Mouse (Mus musculus) fibroblast of lung, adult 2 months (primary cell): ENCODE data around the gene Carmil1.

Experiments used
- DNase-seq: peaks from one replicate; pipeline ENCODE4 v3.0.0-alpha.2; 2011; ENCODE audit warnings: low read depth

The Carmil1 gene

DNA sequence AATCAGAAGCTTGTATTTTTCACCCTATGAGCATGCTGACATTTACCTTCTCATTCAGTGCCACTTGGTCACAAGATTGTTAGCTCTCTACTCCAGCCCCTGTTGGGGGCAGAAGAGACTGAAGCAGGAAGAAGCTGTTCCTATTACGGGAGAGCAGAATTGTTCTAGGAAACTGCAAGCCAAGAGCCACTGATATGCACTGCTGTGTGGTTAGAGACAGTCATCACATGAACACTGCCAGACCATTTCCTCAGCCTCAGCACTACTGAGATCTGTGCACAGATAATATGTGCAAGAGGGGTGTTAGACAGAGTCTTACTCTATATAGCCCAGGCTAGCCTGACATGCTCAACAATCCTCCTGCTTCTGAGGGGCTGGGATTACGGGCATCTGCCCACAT lies 69.4 kb downstream of the Carmil1 start:
- DNase-seq, result no peak

DNA sequence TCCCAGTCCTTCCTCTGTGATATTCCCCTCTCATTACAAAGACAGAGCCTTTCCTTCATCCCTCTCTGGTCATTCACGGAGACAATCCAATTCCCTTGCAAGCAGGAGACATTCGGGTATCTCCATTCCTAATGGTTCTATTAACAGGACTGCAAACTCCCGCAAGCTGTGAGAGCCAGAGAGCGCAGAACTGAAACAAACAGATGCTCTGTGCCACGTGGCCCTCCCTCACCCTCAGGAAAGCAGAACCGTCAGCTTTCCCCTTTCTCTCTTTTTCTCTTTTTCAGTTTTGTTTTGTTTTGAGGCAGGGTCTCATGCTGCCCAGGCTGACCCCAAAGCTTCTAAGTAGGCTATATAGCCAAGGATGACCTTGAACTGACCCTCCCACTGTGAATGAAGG lies 74.5 kb downstream of the Carmil1 start:
- no peak for DNase-seq

DNA sequence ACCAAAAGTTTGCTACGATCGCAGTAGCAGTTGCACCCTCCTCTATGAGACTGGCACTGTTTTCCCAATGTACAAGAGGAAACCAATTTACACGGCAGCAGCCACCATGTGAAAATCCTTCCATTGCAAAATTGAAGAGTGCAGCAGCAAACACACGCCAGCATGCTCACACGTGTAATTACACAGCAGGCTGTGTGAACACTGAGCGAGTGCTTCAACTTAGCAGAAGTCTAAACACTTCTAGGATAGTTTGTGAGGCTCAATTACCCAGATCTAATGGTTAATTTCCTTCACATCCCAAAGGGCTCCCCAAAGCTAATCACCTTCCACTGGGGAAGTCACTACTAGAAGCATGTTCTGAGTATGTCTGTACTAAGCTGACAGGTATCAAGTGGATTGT lies 78.3 kb downstream of the Carmil1 start:
- DNase-seq, result no peak

DNA sequence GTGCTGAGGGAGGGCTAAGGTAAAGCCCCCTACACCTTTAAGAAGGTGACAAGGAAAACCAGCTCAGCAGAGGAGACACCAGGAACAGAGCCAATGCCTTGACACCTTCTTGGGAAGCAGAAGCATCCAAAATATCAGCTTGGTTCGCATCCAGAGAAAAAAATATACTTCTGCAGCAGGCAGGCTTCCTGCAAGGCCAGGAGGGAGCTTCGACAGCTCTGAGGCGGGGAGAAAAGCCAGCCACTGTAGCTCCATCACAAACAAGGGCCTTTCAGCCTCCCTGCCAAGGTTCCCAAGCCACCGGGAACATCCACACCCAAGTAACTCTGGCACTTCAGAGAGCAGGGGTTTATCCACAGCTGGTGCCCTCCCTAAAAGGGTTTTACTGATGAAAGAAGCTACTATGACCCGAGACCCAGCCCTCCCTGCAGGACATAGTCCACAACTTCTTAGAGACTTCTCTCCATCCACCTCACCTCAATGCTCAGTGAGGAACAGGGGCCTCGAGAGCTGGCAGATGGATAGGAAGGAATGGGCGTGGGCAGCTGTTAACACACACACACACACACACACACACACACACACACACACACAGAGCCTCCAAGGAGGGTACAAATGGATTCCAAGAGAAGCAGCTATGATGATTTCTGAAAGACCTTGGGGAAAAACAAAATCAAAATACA lies 80.6 kb downstream of the Carmil1 start:
- DNase-seq, result no peak

DNA sequence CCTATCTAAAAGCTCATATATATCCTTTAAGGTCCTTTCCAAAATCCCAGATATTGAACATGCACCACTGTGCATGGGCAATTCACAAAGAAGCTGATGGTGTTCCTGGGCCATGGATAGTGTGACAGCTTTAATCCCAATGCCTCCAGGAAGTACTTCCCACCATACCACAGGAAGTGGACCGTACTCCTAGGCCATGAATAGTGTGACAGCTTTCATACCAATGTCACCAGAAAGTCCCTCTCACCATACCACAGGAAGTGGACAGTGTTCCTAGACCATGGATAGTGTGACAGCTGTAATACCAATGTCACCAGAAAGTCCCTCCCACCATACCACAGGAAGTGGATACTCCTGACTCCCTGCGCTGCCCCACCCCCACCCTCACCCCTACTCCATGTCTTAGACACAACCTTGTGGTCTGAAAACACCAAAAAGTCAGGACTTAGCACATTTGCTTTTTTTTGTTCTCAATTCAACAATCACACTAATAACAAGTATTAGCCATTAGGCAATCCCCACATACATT lies 82.1 kb downstream of the Carmil1 start:
- no peak for DNase-seq

DNA sequence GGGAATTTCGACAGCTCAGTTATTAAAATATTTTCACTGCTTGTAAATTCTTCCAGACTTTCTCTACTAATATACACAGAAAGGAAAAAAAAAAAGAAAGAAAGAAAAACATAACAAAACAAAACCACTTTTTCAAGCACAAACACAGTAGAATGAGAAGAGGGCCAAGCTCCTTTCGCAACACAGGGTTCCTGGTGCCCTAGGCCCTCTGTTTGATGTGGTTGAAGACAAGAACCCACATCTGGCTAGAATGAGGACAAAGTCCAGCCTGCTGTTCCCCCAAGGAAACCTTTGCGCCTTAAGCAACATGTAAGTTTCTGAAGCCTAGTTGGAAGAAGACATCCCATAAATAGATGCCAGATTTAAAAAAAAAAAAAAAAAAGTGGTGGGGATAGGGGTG lies 85.2 kb downstream of the Carmil1 start:
- DNase-seq, result peak; percentile 91

DNA sequence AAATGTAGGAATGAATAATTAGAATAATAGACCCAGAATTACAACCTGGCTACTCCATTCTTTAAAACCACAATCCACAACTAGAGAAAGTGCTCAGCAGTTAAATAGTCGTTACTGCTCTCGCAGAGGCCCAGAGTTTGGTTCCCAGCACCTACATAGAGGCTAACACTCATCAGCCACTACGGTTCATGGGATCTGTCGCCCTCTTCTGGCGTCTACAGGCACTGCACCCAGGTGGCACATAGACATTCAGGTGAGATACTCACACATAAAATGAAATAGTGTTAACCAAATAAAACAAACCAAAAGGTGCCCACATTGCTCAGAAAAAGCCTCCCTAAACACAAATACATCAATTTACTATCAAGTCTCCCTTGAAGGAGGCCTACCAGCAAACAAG lies 86.6 kb downstream of the Carmil1 start:
- no peak for DNase-seq

DNA sequence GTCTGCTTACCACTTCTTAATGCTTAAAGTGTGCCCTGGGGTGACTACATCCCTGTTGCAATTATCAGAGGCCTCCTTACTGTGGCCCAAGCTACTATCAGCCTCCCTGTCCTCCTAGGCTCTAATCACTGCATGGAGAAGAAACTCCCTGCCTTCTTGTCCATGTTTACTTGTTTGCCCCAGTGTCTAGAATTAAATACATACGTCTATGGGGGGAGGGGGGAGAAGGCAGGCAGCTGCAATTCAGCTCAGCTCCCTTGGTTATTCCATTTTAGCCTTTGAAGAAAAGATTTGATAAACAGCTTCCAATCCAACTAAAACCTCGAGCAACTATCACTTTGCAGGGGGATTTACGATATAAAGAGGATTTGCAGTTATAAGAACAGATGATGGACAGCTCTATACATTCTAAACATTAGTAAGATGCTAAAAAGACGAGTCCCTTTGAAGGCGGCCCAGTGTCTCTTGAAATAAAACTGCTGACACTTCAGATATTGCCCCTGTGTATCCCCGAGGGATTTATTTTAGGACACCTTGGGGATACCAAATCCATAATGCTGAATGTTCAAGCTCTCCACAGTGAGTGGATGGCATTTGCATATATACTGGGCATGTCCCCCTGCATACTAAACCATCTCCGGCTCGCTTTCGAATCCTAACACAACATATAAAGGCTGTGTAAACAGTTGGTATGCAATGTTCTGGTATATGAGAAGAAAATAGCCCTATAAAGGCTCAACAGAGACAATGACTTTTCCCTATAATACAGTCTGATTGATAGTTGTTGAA lies 89.5 kb downstream of the Carmil1 start:
- no peak for DNase-seq

DNA sequence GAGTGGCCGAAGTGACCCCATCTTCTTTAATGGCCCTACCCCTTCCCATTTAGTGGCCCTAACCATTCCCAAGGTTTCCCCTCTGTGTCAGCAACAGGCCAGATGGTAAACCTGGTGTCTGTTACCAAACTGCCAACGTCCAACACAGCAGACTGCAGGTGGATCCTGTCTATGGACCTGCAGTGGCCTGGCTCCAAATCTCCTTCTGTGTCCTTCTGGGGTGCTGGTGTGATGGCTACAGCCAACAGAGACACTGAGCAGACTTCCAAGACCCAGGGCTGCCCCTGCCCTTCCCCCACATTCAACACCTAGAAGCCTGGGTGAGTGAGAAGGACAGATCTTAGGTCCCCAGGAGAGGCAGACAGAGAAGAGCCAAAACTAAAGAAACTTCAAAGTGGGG lies 93.6 kb downstream of the Carmil1 start:
- no peak for DNase-seq

DNA sequence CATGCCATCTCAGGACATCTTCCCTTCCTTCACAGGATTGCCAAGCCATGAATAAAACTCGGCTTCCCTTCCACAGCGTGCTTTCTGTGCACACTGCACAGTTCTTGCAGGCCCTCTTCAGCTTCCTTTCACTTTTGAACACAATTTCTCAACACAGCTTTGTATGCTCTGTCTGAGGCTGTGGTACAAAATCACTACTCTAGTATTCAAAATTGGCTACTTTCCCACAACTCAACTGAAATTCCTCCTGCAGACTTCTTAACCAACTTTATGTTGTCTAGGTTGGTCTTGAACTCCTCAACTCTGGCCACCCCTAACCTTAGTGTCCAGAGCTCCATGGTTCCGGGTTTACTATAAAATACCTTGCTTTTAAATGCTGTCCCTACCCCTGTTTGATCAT lies 95.0 kb downstream of the Carmil1 start:
- DNase-seq, result peak; percentile 16

DNA sequence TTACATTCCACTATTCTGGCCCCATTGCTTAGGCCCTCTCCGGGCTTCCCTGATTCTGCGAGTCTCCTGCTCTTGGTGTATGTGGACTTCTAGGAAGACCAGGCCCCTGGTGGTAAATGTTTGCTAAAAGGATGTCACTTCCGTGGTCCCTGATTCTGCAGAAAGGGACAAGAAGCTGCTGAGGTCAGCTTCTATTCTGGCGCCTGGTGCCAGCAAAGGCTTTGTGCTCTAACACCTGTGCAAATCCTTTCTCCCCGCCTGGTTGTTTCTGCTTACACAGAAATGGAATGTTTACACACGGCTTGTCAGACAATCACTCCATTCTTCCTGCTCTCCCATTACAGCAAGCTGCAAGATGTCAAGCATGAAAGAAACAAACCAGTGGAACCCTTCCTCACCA lies 97.7 kb downstream of the Carmil1 start:
- no peak for DNase-seq

DNA sequence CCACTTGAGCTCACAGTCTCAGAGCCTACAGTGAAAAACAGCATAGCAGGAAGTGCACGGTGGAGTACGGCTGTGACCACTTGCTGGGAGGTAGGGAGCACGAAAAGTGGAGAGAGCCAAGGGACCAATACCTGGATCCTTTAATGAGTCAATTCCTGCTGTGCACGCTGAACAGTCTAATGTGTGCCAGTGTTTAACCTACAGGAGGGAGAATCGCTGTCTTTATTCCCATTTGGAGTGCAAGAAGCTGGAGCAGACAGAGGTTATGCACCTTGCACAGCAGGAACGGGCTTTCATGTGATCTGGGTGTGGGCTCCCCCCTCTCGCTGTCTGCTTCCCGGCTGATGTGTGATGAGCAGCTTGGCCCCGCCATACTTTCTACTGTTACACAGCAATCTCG lies 101.1 kb downstream of the Carmil1 start:
- no peak for DNase-seq

DNA sequence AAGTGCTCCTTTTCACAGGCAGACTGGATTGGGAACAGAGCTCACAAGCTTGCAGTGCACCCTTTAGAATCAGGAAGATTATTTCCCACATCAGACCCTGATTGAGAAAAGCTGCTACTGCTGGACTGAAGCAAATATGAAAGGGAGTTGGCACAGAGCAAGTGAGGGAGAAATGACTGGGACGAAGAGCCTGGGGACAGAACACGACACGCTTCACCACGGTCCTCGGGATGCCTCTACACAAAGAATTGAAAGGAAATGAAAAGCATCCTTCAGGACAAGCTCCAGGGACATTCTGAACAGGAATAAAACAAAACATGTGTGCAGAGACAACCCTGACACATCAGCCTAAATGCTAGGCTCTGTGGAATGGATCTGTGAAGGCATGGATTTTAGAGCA lies 103.0 kb downstream of the Carmil1 start:
- DNase-seq, result no peak

DNA sequence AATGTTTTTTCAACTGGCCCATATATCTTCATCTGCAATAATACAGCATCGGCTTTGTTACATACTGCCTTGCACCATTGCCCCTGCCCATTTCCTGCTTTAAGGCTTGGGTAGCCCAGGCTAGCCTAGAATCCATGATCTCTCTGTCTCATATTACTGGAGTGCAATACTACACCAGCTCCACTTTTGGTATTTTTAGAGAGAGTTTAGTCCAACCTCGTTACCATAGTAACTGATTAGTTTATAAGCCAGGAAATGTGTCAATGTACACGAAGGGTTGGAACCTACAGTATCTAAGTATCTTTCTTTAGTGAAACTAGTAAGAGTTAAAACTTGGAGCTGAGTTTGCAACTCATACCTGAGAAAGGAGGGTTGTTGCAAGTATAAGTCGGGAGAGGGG lies 103.8 kb downstream of the Carmil1 start:
- no peak for DNase-seq

DNA sequence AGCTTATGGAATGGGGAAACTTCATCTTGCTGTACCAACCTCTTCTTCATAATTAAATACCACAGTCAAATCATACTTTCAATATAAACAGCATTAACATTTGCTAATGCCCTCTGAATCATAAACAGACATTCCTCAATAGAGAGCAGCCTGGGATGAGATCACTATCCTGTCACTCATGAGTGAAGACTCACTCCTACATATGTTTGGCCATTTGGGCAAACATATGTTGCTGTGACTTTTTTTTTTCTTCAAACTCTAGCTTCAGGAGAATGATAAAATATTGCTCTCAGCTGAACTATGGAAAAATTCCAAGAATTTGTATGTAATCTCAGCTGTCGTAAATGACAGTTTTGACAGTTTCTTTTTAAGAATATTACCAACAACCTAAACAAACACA lies 110.9 kb downstream of the Carmil1 start:
- no peak for DNase-seq

DNA sequence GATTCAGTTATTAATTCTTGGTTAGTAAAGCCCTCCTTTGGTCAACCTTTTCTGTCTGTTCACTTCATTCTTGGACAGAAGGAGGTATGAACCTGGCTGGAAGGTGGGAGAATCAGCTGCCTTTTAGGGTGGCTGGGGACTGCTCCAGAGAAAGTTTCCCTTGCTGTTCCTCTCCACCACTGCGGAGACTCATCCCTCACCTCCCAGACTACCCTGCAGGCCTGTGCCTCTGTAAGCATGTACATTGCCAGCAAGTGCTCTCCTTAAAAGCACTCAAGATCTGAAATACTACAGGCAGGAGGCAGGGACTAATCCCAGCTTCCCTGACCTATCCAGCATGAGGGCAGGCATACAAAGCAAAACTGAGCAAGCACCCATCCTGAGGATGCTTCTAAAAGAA lies 117.2 kb downstream of the Carmil1 start:
- no peak for DNase-seq

DNA sequence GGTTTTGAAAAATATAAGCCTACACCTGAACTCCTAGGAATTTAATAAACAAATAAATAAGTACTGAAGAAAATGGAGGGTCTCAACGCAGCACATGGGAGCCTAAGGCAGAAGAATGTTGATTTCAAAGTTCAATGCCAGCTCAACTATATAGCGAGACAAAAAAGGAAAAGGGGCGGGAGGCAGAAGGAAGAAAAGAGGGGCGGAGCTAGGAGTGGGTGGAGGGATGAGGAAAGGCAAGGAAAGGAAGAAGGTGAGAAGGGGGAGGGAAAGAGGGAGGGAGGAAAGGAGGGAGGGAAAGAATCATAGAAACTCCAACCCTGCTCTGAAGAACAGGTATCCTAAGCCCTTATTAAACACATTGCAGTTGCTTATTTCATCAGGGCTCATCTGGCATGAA lies 119.5 kb downstream of the Carmil1 start:
- DNase-seq, result no peak

DNA sequence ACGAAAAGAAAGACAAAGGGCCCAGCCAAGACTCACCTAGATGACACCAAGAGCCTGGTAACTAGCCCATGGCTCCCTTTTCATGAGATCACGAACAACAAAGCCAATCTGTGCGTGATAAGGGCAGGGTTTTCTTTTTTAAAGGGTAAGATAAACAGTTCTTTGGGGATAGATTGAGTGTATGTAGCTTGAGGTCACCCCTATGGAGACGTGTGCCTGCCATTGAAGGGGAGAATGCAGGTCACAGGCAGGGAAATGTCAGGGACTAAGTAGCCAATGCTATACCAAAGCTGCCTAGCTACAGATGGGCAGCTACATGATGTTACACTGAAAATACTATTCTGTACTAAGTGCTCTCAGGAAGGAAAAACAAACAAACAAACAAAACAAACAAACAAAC lies 120.6 kb downstream of the Carmil1 start:
- no peak for DNase-seq

DNA sequence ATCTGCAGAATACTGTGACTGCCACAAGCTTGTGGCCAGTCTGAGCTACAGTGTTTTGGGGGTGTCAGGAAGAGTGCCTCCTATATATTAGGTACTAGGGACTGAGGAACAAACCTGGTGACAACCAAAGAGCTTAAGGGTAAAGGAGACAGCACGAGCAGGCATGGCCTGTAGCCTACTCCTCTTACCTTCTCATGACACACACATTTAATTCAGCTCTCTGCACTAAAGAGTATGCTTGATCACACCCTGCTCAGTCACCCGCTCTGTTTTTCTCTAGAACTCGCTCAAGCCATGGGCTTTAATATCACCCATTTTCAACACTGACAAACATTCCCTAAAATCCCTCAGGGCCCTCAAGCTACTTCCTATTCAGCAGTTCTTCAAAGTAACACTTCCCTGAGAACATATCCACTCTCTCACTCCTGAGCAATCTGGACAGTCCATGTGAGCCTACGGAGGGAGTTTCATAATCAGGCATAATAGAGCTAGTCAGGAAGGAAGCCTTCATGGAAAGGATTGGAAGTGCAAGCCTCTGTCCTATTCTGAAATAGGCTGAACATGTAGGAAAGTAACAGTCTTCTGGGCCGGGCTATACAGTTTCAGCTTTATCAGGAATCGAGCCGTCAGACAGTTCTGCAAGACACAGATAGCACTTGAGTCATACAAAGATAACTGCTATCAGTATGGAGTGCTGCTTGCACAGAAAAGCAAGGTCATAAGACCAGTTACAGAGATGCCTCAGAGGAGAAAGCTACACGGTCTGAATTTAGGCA lies 121.2 kb downstream of the Carmil1 start:
- no peak for DNase-seq

DNA sequence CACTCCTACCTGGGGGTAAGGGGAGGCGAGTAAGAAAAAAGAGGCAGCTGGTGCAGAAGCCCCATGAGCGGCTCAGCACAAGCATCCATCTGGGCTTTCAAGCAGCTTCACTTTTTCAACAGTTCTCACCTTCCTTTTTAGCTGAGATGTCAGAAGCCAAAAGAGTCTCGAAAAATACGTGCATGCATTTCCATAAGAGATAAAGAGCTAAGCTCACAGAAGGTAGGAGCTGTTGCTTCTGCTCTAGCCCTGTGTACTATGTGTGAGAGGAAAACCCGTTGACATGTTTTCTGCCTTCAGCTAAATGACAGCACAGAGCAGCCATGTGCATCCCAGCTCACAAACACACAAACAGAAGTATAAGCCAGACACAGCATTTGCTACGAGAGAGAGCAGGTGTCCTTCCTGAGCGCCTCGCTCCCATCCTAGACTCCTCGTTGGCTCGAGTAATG lies 123.0 kb downstream of the Carmil1 start:
- no peak for DNase-seq

DNA sequence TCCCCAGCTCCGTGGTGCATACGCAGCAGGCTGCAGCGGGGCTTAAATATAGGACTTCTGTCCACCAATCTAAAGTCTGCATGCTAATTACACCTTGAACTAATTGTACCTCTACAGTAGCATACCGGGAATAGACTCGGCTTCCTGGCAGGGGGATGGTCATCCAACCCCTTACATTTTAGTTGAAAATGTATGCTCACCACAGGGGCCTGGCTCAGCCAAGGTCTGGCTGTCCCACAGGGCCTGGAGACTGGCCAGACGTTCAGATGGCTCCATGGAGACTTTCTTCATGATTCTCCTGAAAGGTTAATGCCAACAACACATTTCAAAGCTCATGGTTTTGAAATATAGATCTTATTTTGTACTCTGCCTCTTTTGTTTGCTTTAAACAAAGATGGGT lies 125.4 kb downstream of the Carmil1 start:
- DNase-seq, result no peak

DNA sequence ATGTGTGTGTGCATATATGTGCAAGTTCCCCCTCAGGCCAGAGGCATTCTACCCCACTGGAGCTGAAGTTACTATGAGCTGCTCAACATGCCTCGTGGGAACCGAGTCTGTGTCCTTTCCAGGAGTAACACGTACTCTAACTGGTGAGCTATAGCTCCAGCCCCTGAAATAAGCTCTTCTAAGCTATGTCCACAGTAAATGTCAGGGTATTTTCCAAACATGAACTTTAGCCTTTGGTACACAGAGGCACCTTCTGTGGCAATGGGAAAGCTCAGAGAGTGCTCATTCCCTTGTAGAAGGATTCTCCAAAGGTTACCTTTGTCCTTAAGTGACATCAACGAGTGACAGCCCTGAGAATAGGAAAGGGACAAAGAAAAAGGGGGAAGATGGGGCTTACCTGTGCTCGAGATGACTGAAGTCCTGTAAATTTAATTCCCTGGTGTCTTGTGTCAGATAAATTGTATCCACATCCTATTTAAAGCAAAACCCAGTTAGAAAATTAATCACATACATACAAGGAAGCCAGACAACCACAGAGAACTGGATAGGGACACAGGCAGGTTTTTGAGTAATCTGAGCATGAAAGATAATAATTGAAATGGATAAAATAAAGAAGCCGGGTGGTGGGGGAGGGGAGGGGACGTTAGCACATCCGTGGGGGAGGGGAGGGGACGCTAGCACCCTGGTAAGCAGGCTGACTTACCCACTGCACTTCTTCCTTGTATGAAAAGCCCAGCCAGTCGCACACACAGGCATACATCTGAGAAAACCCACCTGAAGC lies 126.1 kb downstream of the Carmil1 start:
- DNase-seq, result no peak
